Mouse (Mus musculus): Measurements from ENCODE around the gene Mtif3.

- no peak for TF ChIP-seq POLR2A (IDR thresholded peaks at IDR 0.05; ENCODE audit: borderline replicate concordance, insufficient read depth, low read length)
- no peak for TF ChIP-seq CTCF (IDR thresholded peaks at IDR 0.05; ENCODE audit: borderline replicate concordance, insufficient read depth, low read depth, low read length)
Measured at GRCm38 (mm10) chr5:146916806-146917205, 46.8 kb downstream of the Mtif3 start.
